Mouse (Mus musculus) erythroblast, embryonic 14.5 days (primary cell): ENCODE measurements around the gene Bicral.

Experiments used
- GATA1 ChIP-seq: IDR thresholded peaks from 2 replicates; pipeline ENCODE4 v1.6.1; 2012; ENCODE audit warnings: low read length, inconsistent platforms, mixed read lengths
- TAL1 ChIP-seq: IDR thresholded peaks from 3 replicates; pipeline ENCODE4 v1.6.1; 2012; ENCODE audit warnings: low read length, inconsistent platforms, mixed read lengths

GRCm38 (mm10) chr17:46860120-46860519 lies 1.8 kb upstream of the Bicral start:
- TF ChIP-seq GATA1: no peak
- TF ChIP-seq TAL1: no peak
